Comparison of ENCODE assay signal across 27 mouse cellular contexts in the genomic region with DNA sequence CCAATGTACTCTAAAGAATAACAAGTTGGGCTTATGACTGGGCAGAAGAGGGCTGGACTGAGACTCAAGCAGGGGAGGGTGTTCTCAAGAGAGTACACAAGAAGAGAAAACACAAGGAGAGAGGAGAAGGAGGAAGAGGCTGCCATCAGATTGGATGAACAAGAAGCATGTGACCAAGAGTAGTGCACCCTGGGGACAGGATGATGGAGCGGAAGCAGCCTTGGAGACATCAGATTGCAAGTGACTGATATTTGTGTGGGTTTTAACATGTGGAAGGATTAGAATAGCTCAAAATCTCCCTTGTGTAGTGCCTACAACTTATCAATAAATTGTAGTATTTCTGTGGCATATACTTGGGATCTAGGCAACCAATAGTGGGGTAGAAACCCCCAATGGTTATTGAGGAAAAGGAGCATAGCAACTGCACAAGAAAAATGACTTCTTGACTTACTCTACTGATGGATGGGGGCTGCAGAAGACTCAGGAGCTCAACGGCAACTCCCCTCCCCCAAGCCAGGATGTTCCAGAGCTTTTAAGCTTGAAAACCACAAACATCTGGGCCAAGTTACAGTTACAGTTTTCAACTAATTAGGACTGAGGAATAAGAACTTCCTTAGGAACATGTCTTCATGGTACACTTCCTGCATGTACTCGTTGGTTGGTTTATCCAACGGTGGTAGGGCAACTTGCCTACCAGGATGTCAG. TPM values are rescaled to one million over a fixed set of nuclear protein-coding genes. Genes with fewer than 3 reads are reported as not detected.
DNase-seq lines count a peak whose midpoint lies in the region; TF ChIP-seq lines count a peak whose summit lies in the region.
"Had no signal": no experiment of that assay in that cellular context is flagged by ENCODE, and none has a peak within 500 bp of the region (broad histone marks: within the 10 kb centered on the region; RNA-seq: fewer than 3 reads in every experiment).

No protein-coding gene starts in this region.

- DNase-seq in heart, adult 11 months, result peak; percentile 84
- DNase-seq in heart, embryonic 10.5 days (ENCODE audit: low spot score), result no peak
- no peak for DNase-seq in testis, postnatal 14 days (ENCODE audit: low spot score)
- DNase-seq in thymus, postnatal 0 days (ENCODE audit: low spot score), result peak; percentile 82
- DNase-seq in thymus, postnatal 4 days, result peak; percentile 64
- DNase-seq in gastrocnemius, postnatal 36 days, result no peak
- no peak for DNase-seq in c-Kit-positive CD71-positive TER-119-positive erythroid progenitor cells, embryonic 14.5 days (ENCODE audit: low spot score)
- DNase-seq: adrenal gland, adult 8-10 months; cerebellum, adult 9-10 months; cerebellum, postnatal 36 days; embryo, embryonic 11 days; forebrain, postnatal 0 days; kidney, adult 18-20 months; kidney, postnatal 25 days; lung, adult 18-20 months; lung, postnatal 4 days; midbrain, embryonic 14.5 days; retina, postnatal 1 day; right cerebral cortex, postnatal 25 days had no signal

- no peak overlapping the region for H3K27ac ChIP-seq in heart, embryonic 10.5 days
- H3K27ac ChIP-seq in testis, adult 2 months (ENCODE audit: control insufficient read depth, insufficient read depth, low read depth, low read length), result no peak overlapping the region
- H3K27ac ChIP-seq: embryonic facial prominence, embryonic 13.5 days; heart, embryonic 13.5 days; kidney, embryonic 15.5 days; limb, embryonic 13.5 days; liver, embryonic 12.5 days; neural tube, embryonic 15.5 days had no signal

- no peak for TF ChIP-seq POLR2A in testis, adult 2 months (IDR thresholded peaks at IDR 0.05; ENCODE audit: control insufficient read depth, low read depth, low read length)

- intact Hi-C loops in gastrocnemius, postnatal 36 days (cut with DNase I), result no loop called here

- H3K4me1 ChIP-seq in heart, embryonic 10.5 days, result no peaks in the 10 kb centered on the region
- no peaks in the 10 kb centered on the region for H3K4me1 ChIP-seq in testis, adult 2 months (ENCODE audit: control insufficient read depth, insufficient read depth, low read length)
- H3K4me1 ChIP-seq: embryonic facial prominence, embryonic 13.5 days; heart, embryonic 13.5 days; kidney, embryonic 15.5 days; limb, embryonic 13.5 days; liver, embryonic 12.5 days; neural tube, embryonic 15.5 days had no signal

- H3K36me3 ChIP-seq in heart, embryonic 10.5 days, result no peaks in the 10 kb centered on the region
- H3K36me3 ChIP-seq in testis, adult 2 months (ENCODE audit: control insufficient read depth, insufficient read depth, low read length), result no peaks in the 10 kb centered on the region
- H3K36me3 ChIP-seq: embryonic facial prominence, embryonic 13.5 days; heart, embryonic 13.5 days; kidney, embryonic 15.5 days; limb, embryonic 13.5 days; liver, embryonic 12.5 days; neural tube, embryonic 15.5 days had no signal

- no peak for TF ChIP-seq CTCF in testis, adult 2 months (IDR thresholded peaks at IDR 0.05; ENCODE audit: control insufficient read depth, insufficient read depth, insufficient replicate concordance, low read depth, low read length)

- H3K4me3 ChIP-seq in heart, embryonic 10.5 days, result no peak overlapping the region
- H3K4me3 ChIP-seq in testis, adult 2 months (ENCODE audit: control insufficient read depth, low read depth, low read length), result peak overlapping the region; percentile 60
- H3K4me3 ChIP-seq: embryonic facial prominence, embryonic 13.5 days; erythroblast, embryonic 14.5 days; heart, embryonic 13.5 days; kidney, embryonic 15.5 days; limb, embryonic 13.5 days; liver, embryonic 12.5 days; neural tube, embryonic 15.5 days had no signal

- H3K9me3 ChIP-seq in heart, embryonic 10.5 days, result no peaks in the 10 kb centered on the region
- H3K9me3 ChIP-seq: embryonic facial prominence, embryonic 13.5 days; heart, embryonic 13.5 days; kidney, embryonic 15.5 days; limb, embryonic 13.5 days; liver, embryonic 12.5 days; neural tube, embryonic 15.5 days had no signal

- no peaks in the 10 kb centered on the region for H3K27me3 ChIP-seq in heart, embryonic 10.5 days (ENCODE audit: insufficient read depth, poor library complexity, severe bottlenecking)
- H3K27me3 ChIP-seq in testis, adult 2 months (ENCODE audit: control insufficient read depth, insufficient read depth, low read length), result no peaks in the 10 kb centered on the region
- H3K27me3 ChIP-seq: embryonic facial prominence, embryonic 13.5 days; heart, embryonic 13.5 days; kidney, embryonic 15.5 days; limb, embryonic 13.5 days; liver, embryonic 12.5 days; neural tube, embryonic 15.5 days had no signal

- 84% methylated on average over 4 of the region's 4 CpGs for WGBS in heart, embryonic 10.5 days

RNA-seq across cellular contexts. Expression of gene Atad1, which starts 1.2 kb away (rescaled TPM):
- polyA plus RNA-seq in heart, embryonic 10.5 days (2016; fragmentation: Nextera tagmentation; extraction: Ambion mirVana), result 63.4 and 68.1 TPM in 2 replicates
- polyA plus RNA-seq in testis, adult 2 months (2012; rRNA removed), result 66.6 and 90.4 TPM in 2 replicates
- 76.7 and 77.8 TPM in 2 replicates for polyA plus RNA-seq in thymus, postnatal 0 days (2015; fragmentation: Nextera tagmentation; extraction: Ambion mirVana)
- total RNA-seq in gastrocnemius, postnatal 36 days (2021), result 10 to 100 TPM; 50.7 to 53.3 TPM

RNA-seq across cellular contexts. Expression of gene Pten, which starts 16.5 kb away (rescaled TPM):
- 4.3 and 5.4 TPM in 2 replicates for polyA plus RNA-seq in heart, embryonic 10.5 days (2016; fragmentation: Nextera tagmentation; extraction: Ambion mirVana)
- polyA plus RNA-seq in testis, adult 2 months (2012; rRNA removed), result 15.1 and 15.4 TPM in 2 replicates
- 17.7 and 22.9 TPM in 2 replicates for polyA plus RNA-seq in thymus, postnatal 0 days (2015; fragmentation: Nextera tagmentation; extraction: Ambion mirVana)
- total RNA-seq in gastrocnemius, postnatal 36 days (2021), result 10 to 100 TPM; 31.3 to 32.0 TPM

Comparison
In these comparisons a context has a peak if more than half of its experiments do, and no peak if none do; other contexts are left out.
1. DNase-seq: peak in heart, adult 11 months (single experiment), thymus, postnatal 0 days (single experiment) and thymus, postnatal 4 days (single experiment); none in heart, embryonic 10.5 days (single experiment), testis, postnatal 14 days (single experiment), gastrocnemius, postnatal 36 days (0 of 2) and c-Kit-positive CD71-positive TER-119-positive erythroid progenitor cells, embryonic 14.5 days (single experiment).